Mouse (Mus musculus) kidney, adult 9 months (tissue): ENCODE data around the gene Tmcc3.

ENCODE experiments used
- DNase-seq: peaks from one replicate; pipeline ENCODE4 v3.0.0; 2022

Tmcc3 gene

DNA sequence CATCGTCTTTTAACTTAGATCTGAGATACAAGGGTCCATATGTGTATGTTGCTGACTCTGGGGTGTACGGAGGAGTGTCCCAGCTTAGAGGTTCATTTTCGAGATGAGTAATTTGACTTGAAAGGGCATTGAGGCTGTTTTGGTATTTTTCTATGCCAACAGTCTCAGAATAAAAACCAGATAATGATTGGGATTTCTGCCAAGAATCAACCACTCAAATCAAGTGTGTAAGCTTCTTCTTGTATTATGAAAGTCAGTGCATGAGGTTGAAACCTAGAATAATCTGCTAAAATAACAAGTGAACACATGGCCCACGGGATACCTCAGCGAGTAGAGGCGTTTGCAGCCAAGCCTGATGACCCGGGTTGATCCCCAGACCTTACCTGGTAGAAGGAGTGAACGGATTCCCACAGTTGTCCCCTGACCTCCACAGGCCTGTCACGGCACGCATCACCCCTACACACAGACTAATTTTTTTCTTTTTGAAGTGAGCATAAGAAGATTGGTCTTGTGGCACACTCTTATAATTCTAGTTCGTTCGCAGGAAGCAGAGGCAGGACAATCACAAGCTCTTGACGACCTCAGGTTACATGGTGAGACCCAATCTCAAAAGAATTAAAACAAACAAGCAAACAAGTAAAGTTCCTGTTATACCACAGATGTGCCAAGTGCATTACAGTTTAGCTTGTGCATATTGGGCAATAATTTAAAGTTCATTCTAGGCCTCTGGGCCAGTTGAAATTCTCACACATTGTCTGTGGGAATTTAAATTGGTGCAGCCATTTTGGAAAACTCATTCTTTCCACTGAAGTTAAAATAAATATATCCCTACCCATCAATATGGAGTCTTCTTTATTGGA is 165.8 kb downstream of the Tmcc3 start:
- no peak for DNase-seq

DNA sequence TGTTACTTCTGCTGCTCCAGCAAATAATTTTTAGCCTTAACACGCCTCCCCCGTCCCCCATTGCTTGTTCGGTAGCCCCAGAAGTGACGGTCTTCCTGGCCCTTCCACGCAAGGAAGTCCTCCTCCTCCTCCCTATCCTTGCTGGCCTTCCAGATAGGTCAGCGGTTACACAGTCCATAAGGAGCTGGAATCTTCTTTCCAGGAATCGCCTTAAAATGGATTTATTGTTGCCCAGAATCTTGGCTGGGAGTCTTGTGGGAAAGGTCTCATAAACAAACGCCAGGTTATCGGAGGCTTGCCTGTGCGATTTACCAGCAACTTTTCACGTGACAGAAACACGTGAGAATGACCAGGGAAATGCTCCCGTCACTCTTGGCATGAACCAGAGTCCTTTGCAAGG is 167.9 kb downstream of the Tmcc3 start:
- DNase-seq = peak; percentile 69

DNA sequence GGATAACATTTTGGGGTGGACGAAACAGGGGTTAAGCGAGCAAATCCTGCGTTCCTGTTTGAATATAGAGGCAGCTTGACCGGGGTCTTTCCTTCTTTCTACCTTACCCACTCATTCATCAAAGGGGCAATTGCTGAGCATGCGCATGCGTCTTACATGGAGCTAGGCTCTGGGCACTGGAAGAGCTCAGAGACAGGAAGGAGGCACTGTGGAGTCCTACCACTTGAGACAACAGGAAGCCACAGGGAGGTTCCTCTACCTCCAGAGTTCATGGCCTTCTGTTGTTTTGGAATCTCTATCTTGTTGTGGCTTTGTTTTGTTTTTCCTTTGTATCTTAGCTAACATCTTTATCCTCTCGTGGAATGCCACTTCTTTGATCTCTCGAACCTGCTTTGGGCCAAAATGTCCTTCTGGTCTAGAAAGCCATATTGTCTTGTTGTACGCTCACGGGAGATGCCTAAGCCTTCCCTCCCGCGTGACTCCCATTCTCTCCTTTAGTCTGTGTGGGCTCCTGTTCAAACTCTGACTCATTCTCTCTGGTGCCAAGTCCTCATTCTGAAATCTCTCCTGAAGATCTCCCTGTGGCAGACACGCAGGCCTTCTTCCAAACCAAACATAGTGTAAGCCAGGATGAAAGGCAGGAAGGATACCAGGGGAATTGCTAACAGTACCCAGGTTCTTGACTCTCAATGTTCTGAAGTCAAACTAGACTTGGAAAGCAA is 168.8 kb downstream of the Tmcc3 start:
- DNase-seq = peak; percentile 78

DNA sequence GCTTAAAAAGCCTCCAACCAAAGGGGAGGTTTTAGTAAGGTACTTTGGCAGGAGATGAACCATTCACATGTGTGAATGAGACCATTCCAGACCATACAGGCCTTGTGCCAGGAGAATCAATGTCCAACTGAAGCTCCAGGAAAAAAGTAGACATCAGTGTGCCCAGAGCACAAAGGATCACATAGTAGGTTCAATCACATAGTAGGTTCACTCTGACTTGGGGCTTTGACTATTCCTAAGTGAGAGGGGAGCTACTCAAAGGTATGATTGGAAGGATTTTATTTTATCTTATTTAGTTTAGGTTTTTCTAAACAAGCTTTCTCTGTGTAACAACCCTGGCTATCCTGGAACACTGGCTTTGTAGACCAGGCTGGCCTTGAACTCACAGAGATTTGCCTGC is 169.9 kb downstream of the Tmcc3 start:
- no peak for DNase-seq

DNA sequence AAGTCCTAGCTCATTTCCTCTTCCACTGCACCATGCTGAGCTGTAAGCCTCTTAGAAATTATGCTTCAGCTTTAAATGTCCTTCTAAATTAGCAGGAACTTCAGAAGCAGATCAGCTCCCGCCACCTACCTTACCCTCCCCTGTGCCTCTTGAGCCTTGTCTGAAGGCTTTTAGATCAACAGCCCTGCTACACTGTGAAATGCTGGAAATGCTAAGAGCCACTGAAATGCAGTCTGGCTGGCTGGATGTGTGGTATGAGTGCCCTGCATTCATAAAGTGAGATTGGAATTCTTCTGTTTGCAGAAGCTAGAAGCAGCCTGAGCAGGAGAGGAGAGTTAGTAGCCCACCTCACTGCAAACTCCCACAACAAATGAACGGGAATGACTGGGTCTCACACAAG is 174.4 kb downstream of the Tmcc3 start:
- DNase-seq = no peak

DNA sequence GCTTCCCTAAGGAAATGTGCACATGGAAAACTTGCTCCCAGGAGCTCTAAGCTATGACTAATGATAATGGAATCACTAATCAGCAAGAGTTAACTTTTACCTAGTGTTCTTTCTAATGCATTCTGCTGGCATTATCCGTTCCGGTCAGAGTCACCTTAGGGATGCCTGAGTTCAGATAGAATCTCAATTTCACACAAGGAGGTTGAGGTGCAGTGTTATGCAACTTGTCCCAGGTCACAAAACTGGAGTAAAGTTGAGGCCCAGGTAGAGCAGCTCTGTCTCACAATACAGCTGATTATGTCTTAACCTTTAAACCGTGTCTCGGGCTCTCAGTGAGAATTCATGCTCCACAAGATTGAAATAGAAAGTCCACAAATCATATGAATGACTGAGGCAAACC is 177.8 kb downstream of the Tmcc3 start:
- peak; percentile 79 for DNase-seq

DNA sequence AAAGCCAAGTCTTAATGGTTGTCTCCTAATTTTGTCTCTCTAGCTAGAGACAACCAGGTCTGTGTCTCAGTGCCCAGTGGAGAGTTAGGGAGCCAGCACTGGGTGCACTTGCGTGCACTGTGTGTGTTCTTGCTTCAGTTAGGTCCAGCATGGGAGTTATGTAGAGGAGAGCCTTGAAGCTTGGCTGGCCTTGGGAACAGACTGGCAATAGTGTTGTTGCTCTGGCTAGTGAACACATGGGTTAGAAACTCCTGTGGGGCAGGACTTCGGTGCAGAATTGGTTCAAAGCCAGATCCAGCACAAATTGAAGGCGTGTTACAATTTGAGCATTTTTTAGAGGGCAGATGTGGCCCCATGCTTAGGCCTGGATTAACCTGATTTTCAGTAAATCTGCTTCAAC is 179.3 kb downstream of the Tmcc3 start:
- DNase-seq = no peak

DNA sequence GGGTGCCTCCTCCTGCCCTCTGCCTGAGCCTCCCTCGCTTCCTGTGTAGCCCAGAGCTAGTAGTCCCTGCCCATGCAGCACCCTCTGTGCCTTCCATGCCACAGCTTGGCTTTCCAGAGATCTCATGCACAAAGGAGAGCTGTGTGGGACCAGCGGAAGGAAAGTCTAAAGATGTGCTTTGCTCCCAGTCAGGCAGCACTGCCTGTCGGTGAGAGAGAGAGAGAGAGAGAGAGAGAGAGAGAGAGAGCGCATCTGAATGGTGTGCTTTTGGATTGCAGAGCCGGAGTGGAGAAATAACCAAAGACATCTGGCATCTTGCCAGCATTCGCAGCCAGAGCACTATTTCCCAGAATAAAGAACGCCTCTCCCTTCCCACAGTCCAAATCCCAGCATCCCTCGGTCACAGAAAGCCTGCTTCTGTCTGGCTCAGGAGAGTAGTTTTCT is 182.7 kb downstream of the Tmcc3 start:
- DNase-seq = no peak

DNA sequence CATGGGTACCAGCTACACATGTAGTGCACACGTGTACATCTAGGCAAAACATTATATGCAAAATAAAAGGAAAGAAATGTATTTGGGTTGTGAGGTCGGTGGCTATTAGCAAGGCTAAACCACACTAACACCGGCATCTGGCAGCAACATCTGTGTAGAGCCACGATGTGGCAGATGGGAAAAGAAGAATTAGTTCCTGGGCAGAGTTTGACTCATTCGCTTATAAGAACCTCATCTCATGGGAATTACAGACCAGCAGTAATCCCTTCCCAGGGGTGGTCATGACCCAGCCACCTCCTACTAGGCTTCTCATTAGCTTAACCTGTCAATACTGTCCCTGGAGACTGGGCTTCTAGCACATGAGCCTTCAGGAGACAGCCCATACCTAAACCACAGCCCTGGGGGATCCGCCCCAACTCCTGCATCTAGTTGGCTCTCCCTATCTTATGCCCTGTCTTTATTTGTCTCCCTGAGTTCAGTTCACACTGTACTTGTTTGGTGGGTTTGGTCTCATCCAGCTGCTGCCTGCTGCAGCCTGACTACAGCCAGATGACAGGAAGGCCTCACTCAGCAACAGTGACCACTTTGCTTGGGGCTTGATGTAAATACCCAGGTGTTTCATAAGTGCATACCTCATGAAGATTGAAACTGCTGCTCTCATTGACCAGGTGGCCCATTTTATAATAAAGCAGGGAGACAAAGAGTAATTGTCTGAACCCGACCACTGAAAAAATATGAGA is 183.9 kb downstream of the Tmcc3 start:
- DNase-seq = no peak

DNA sequence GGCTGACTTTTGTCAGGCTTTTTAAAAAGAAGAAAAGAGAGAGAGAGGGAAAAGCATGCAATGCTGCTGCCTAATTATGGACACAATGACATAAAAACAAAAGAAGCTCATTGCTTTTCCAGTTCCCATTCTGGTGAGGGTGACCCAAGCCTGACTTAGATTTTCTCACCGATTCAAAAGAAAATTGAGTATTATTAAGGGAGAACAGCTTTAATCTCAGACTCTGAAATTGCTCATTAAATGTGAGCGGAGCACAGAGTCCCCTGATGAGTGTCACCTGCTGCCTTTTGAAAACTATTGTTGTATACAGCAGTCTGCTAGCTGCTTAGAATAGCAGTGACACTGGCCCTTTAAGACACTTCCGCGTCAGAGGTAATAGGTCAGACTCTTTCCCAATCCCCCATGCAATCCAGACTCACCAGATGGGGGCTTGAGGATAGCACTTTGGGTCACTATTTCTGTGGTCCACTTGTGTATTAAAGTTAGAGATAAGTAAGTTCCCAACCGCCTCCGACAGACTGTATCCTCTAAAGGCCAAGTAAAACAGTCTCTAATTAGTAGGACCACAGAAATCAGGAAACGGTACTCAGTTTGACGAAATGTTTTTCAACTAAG is 185.2 kb downstream of the Tmcc3 start:
- DNase-seq = no peak

DNA sequence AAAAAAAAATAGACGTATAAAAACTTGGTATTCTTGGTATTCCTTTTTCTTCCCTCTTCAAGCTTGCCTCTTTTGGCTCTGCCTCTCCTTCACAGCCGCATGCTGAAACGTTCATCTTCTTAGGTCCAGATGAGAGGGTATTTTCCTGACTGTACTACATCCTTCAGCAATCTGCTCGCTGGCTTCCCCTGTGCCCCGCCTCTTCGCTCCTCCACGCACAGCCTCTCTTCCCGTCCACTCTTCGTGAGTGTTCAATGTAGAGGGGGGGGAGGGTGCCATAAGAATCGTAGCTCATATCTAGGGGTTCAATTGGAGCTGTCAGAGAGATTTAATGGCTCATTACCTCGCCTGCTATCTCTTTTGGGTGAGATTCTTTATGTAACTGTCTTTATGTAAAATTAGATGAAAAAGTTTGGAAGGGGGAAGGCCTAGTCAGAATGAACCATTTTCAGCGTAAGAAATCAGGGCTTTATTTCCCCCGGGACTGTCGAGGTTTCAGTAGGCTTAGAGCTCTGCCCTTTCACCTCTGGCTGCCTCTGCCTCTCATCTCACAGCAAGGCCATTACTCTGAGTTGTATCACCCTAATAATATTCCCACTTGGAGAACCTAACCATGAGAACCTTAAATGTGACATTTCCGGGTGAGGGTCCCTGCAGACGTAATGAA is 188.6 kb downstream of the Tmcc3 start:
- no peak for DNase-seq

DNA sequence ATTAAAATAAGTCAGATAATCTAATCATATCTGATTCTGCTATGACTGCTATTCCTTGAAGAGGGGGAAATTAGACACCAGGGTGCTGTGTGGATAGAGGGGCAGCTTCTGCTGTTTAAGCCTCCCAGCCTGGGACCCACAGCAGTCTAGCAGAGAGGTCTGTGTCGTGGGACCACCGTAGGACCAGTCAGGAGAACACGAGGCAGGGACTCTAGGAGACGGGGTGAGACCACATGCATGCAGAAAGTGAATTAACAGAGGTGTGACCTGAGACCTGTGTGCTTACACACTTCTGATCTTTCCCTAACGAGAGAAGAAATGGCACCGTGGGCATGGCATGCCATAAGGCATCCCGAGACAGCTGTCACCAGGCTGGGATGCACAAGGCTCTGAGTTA is 189.1 kb downstream of the Tmcc3 start:
- no peak for DNase-seq

DNA sequence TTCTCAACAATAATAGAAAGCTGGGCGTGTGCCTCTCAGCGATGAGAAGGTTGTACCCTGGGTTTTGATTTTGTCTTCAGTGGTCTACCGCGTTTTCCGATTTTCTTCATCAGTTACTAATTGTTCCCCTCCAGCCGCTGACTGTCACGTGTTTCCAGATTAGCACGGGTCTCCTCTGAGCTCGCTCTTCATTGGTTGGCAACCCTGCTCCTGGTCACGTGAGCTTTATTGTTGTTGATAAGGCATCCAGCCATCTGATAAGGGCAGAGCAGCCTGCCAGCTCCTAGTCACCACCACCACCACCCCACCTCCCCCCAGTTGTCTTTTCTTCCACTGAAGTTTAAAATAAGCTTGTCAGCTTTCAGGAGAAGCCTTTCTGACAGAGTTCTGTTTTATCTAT is 190.0 kb downstream of the Tmcc3 start:
- DNase-seq = no peak

DNA sequence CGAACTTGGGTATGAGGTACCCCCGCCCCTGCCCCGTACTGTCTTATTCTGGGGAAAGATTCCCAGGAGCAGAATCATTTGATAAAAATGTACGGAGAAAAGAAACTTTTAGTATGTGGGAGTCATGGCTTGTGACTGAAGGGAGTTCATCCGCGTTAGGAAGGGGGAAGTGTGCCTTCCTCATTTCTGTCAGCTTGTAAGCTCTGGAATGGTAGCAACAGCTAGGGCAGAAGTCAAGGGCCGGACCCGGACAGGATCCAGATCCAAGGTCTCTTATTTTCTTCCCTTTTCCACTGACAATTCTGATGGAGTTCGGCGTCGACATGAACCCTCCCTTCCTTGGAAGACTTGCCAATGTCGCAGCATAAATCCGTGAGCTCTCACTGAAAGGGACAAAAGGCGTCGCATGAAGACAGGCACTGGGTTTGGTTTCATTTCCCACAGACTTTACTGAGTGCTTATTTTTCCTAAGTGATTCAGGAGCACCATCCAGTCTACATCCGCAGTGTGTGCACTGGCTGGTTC is 193.6 kb downstream of the Tmcc3 start:
- no peak for DNase-seq

DNA sequence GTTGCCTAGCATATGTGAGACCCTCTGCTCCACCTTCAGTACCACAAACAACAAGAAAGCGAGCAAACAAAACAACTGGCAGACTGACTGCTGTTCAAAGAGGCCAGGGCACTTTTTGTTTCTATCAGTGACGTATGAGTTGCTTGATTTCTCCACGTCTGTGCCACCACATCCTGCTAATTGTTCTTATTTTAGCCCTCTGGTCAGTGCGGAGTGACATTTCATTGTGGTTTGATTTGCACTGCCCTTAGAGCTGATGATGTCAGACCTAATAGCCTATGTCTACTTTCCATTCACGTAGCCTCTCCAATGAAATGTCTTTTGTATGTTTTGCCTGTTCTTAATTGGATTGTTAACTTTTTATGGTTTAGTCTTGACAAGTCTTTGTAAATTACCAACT is 197.1 kb downstream of the Tmcc3 start:
- DNase-seq = no peak

DNA sequence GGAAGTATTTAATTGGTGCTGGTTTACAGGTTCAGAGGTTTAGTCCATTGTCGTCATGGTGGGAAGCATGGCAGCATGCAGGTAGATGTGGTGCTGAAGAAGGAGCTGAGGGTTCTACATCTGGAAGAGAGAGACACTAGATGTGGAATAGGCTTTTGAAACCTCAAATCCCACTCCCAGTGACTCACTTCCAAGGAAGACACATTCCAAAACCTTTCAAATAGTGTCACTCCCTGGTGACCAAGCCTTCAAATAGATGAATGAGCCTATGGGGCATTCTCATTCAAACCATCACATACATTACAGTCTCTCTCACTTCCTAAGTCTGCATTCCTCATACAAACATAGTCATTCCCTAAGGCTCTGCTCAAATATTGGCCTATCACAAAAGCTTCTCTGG is 201.0 kb downstream of the Tmcc3 start:
- DNase-seq = no peak

DNA sequence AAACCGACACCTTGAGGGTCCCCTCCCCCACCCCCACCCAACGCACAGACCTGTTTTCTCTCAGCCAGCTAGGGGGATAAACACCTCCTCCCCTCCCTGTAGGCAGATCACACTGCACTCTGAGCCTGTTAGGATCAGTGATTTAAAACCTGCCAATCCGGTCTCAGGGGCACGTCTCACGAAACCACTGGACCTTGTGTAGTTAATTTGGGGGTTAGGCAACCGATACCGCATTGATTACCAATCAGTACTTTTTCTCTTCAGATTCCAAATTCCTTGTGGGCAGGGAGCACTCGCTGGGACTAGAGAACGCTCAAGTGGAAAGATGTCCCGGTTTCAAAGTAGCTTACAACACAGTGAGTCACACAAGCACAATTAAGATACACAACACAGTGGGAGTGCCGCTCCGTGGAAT is 202.3 kb downstream of the Tmcc3 start:
- DNase-seq = no peak

DNA sequence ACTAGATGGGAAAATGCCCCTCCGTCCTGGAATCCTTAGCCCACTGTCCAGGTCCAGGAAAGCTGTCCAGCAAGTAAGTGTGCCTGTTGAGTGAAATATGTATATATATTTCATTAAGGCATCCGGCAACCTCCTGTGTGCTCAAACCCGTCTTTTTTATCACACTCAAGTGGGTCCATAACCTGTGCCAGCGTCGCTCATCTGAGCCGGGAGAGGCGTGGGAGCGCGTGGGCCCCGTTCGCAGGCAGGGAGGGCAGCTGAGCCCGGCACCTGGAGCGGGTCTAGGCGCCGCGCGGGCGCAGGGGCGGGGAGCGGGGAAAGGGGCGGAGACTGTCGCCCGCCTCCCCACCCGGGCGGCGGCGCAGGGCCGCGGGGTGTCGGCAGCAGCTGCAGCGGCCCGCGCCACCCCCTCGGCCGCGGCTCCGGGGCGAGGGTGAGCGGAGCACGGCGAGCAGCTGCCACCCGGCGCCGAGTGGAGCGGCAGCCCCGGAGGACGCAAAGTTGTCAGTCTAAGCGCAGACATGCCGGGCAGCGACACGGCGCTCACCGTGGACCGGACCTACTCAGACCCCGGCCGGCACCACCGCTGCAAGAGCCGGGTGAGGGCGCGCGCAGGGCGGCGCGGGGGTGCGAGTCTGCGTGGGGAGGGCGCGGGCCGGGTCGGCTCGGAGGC is 202.9 kb downstream of the Tmcc3 start:
- DNase-seq = peak; percentile 69

DNA sequence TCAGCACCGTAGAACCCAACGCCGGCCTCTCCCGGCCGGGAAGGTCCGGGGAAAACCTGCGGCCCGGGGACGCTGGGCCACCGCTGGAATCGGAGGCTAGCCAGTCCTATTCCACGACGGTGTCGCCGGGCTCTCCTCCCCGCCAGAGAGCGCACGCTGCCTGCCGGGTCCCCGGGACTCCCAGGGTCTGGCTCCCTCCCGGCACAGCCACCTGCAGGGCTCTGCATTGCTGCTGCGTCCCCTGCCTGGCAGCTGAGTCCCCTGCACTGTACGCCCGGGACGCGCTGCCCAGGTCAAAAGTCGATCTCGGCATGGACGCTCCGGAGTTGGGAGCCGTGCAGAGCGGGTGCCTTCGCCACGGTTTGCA is 203.4 kb downstream of the Tmcc3 start:
- DNase-seq = peak; percentile 76

DNA sequence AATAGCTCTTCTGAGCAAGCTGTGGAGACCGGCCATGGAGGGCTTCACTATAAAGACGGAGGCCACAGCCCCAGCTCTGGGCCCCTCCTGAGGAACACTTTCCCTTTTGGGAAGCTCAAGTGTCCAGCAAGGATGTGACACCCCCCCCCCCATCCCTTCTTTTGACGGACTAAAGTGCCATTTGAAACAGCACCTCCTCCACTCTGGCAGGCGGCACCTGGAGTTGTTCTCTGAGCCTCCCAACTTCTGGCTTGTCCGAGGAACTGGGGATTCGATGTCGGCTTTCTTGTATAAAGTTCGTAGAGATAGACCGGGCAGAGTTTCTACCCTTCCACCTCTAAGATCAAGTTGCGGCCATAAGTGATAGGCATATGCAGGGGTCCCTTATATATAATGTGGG is 203.8 kb downstream of the Tmcc3 start:
- no peak for DNase-seq

DNA sequence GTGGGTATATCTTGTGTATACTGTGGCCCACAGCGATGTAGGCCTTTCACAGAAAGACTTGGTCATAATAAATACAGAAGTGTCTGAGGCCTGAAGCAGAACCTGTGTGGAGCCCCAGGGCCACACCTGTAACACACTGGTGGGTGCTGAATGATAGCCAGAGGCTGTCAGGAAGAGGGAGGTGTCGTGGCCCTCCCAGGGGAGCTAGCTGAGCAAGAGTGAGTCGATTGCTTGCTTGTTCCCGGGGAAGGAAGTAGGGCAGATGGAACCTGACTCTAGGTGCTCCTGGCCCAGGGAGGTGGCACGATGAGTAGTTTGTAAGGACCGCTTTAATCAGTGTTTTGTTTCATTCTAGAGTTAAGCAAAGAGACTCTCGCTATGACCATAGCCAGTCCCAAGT is 208.1 kb downstream of the Tmcc3 start:
- DNase-seq = no peak
